8 mouse cellular contexts compared by ENCODE assay signal in genomic region chr1:86442832-86443231, GRCm38 (mm10). TPM values are rescaled to one million over a fixed set of nuclear protein-coding genes. Genes with fewer than 3 reads are reported as not detected.
DNase-seq lines count a peak whose midpoint lies in the region; ATAC-seq and TF ChIP-seq lines count a peak whose summit lies in the region.

No protein-coding gene starts in this region.

- CTCF ChIA-PET in Patski (lab: Charles Lee), result interaction anchor here (0.8 to 1.7 kb wide), 5 partner anchors 25 to 90 kb away, joined by 3 to 7 read pairs (median 3); no protein-coding TSS in a partner anchor

- peak overlapping the region; percentile 100 for H3K27ac ChIP-seq in heart, postnatal 0 days (ENCODE audit: low read depth)

- H3K27me3 ChIP-seq in heart, postnatal 0 days (ENCODE audit: control insufficient read depth, insufficient read depth, low read length), result no peaks in the 10 kb centered on the region
- H3K27me3 ChIP-seq in Patski, result no peaks in the 10 kb centered on the region
- no peaks in the 10 kb centered on the region for H3K27me3 ChIP-seq in megakaryocyte, embryonic 14.5 days (replicated peaks)

- POLR2A ChIA-PET in Patski (lab: Charles Lee), result interaction anchor here (1.0 to 1.6 kb wide), 8 partner anchors 9 to 89 kb away, joined by 3 to 21 read pairs (median 5); partner anchors contain the start of gene Ptma

- H3K9me3 ChIP-seq in heart, postnatal 0 days (replicated peaks; ENCODE audit: control insufficient read depth, low read length), result no peaks in the 10 kb centered on the region
- no peaks in the 10 kb centered on the region for H3K9me3 ChIP-seq in megakaryocyte, embryonic 14.5 days

- peaks cover 40% of the 10 kb centered on the region for H3K4me1 ChIP-seq in heart, postnatal 0 days (ENCODE audit: control insufficient read depth, insufficient read depth)
- peaks cover 65% of the 10 kb centered on the region for H3K4me1 ChIP-seq in megakaryocyte, embryonic 14.5 days

- TF ChIP-seq EP300 in heart, postnatal 0 days (IDR thresholded peaks at IDR 0.05; ENCODE audit: low read depth), result no peak

- in situ Hi-C loops in Patski (cut with MboI; ENCODE audit: low pct_unique_long_range_greater_than_20kb), result loop anchor here (5.0 to 10.0 kb wide), 4 partner anchors 34 to 732 kb away; no protein-coding TSS in a partner anchor

- TF ChIP-seq CTCF in heart, postnatal 0 days (IDR thresholded peaks at IDR 0.05; ENCODE audit: low read depth), result no peak
- no peak for TF ChIP-seq CTCF in Patski (IDR thresholded peaks at IDR 0.05)

- intact Hi-C loops in heart, postnatal 10 days (cut with DNase I), result loop anchor here (1.0 kb wide), 1 partner anchor 44 kb away; no protein-coding TSS in a partner anchor

- ATAC-seq in heart, postnatal 0 days (ENCODE audit: insufficient read depth, low read depth), result peak; percentile 27
- peak; percentile 9 for ATAC-seq in Patski
- peak; percentile 13 for ATAC-seq in granulocyte monocyte progenitor cell, adult 5-6 weeks (replicated peaks; ENCODE audit: poor library complexity, severe bottlenecking)

- no peak for DNase-seq in heart, postnatal 0 days (ENCODE audit: low spot score)
- no peak for DNase-seq in heart, postnatal 10 days
- DNase-seq in Patski (ENCODE audit: low read depth, low spot score), result no peak
- DNase-seq in adrenal gland, postnatal 4 days (ENCODE audit: low spot score in 2 of 2), result no peak
- no peak for DNase-seq in right cerebral cortex, postnatal 25 days
- DNase-seq in retina, postnatal 1 day, result no peak

- H3K9ac ChIP-seq in heart, postnatal 0 days (replicated peaks; ENCODE audit: low read depth, low read length), result peak overlapping the region; percentile 77

- H3K4me3 ChIP-seq in heart, postnatal 0 days (ENCODE audit: low read depth, low read length), result peak overlapping the region; percentile 52
- peak overlapping the region; percentile 95 for H3K4me3 ChIP-seq in megakaryocyte, embryonic 14.5 days (replicated peaks)

- peak overlapping the region; percentile 82 for H3K4me2 ChIP-seq in heart, postnatal 0 days (ENCODE audit: low read depth, low read length)

- no peaks in the 10 kb centered on the region for H3K36me3 ChIP-seq in heart, postnatal 0 days (replicated peaks; ENCODE audit: control insufficient read depth, insufficient read depth, low read length)
- no peaks in the 10 kb centered on the region for H3K36me3 ChIP-seq in megakaryocyte, embryonic 14.5 days (replicated peaks; ENCODE audit: low read length)

- WGBS in heart, postnatal 0 days, result 6% methylated on average over 24 of the region's 24 CpGs

RNA-seq across cellular contexts. Expression of gene Tex44, which starts 16.7 kb away (rescaled TPM):
- total RNA-seq in heart, postnatal 0 days (2014; rRNA removed; ENCODE audit: low replicate concordance), result not detected in 2 replicates
- not detected in 2 replicates for polyA plus RNA-seq in heart, postnatal 0 days (2015; fragmentation: Nextera tagmentation; extraction: Ambion mirVana)
- total RNA-seq in heart, postnatal 10 days (2021), result not detected
- not detected for polyA plus RNA-seq in Patski (2021)
- total RNA-seq in granulocyte monocyte progenitor cell, adult 5-6 weeks (2014; fragmentation: Nextera tagmentation), result not detected in 2 replicates
- total RNA-seq in granulocyte monocyte progenitor cell, adult 5-6 weeks (2017), result not detected in 2 replicates
- not detected in 2 replicates for polyA plus RNA-seq in megakaryocyte, embryonic 14.5 days (2012; ENCODE audit: insufficient read depth, low replicate concordance)
- not detected for total RNA-seq in adrenal gland, postnatal 4 days (2021)

RNA-seq across cellular contexts. Expression of gene Nmur1, which starts 16.8 kb away (rescaled TPM):
- total RNA-seq in heart, postnatal 0 days (2014; rRNA removed; ENCODE audit: low replicate concordance), result 0.31 TPM in 1 of 2 replicates, not detected in the other
- polyA plus RNA-seq in heart, postnatal 0 days (2015; fragmentation: Nextera tagmentation; extraction: Ambion mirVana), result not detected in 2 replicates
- total RNA-seq in heart, postnatal 10 days (2021), result not detected
- not detected for polyA plus RNA-seq in Patski (2021)
- total RNA-seq in granulocyte monocyte progenitor cell, adult 5-6 weeks (2014; fragmentation: Nextera tagmentation), result not detected in 2 replicates
- total RNA-seq in granulocyte monocyte progenitor cell, adult 5-6 weeks (2017), result not detected in 2 replicates
- 2.4 TPM in 1 of 2 replicates, not detected in the other for polyA plus RNA-seq in megakaryocyte, embryonic 14.5 days (2012; ENCODE audit: insufficient read depth, low replicate concordance)
- not detected for total RNA-seq in adrenal gland, postnatal 4 days (2021)
